21 mouse cellular contexts compared by ENCODE assay signal in genomic region chr11:103998737-103999136, GRCm38 (mm10). TPM values are rescaled to one million over a fixed set of nuclear protein-coding genes. Genes with fewer than 3 reads are reported as not detected.
DNase-seq lines count a peak whose midpoint lies in the region; TF ChIP-seq lines count a peak whose summit lies in the region.
"Had no signal": no experiment of that assay in that cellular context is flagged by ENCODE, and none has a peak within 500 bp of the region (broad histone marks: within the 10 kb centered on the region; RNA-seq: fewer than 3 reads in every experiment).

No protein-coding gene starts in this region.

- no peak for TF ChIP-seq CTCF in left cerebral cortex, adult 2 months (IDR thresholded peaks at IDR 0.05)

- no peak overlapping the region for H3K4me3 ChIP-seq in left cerebral cortex, adult 2 months
- H3K4me3 ChIP-seq: embryonic facial prominence, embryonic 10.5 days; embryonic facial prominence, embryonic 15.5 days; forebrain, embryonic 13.5 days; heart, embryonic 15.5 days; liver, embryonic 13.5 days; midbrain, embryonic 13.5 days; neural tube, embryonic 13.5 days; stomach, embryonic 15.5 days had no signal

- no peak overlapping the region for H3K27ac ChIP-seq in left cerebral cortex, adult 2 months
- H3K27ac ChIP-seq: embryonic facial prominence, embryonic 10.5 days; embryonic facial prominence, embryonic 15.5 days; forebrain, embryonic 13.5 days; heart, embryonic 15.5 days; liver, embryonic 13.5 days; macrophage; midbrain, embryonic 13.5 days; neural tube, embryonic 13.5 days; stomach, embryonic 15.5 days had no signal

- intact Hi-C loops in left cerebral cortex, postnatal 4 days (cut with DNase I): no loop called here
- intact Hi-C loops in left cerebral cortex, adult 2 months (cut with DNase I): loop anchor here (5.0 kb wide), 1 partner anchor 79 kb away; no protein-coding TSS in a partner anchor

- DNase-seq in left cerebral cortex, postnatal 4 days: peak; percentile 17
- DNase-seq in left cerebral cortex, adult 2 months (ENCODE audit: extremely low spot score in 1 of 2, low spot score in 2 of 2): no peak
- DNase-seq in cerebellum, adult 18-20 months: peak; percentile 51 to 64
- DNase-seq in cerebellum, postnatal 10 days: peak; percentile 50 to 61
- no peak for DNase-seq in layer of hippocampus, adult 9-11 months
- DNase-seq in urinary bladder, postnatal 4 days (ENCODE audit: low spot score in 2 of 2): no peak
- no peak for DNase-seq in kidney, adult 18-20 months
- DNase-seq: adrenal gland, postnatal 14 days; gastrocnemius, postnatal 14 days; kidney, postnatal 14 days; liver, embryonic 13.5 days; lung, adult 18-20 months; right cerebral cortex, postnatal 25 days had no signal

RNA-seq across cellular contexts. Expression of gene Arf2, which starts 32.2 kb away (rescaled TPM):
- 100 to 1,000 TPM; 138 to 141 TPM for total RNA-seq in left cerebral cortex, postnatal 4 days (2021)
- 10 to 100 TPM; 49.5 to 51.4 TPM for total RNA-seq in left cerebral cortex, adult 2 months (2021)

RNA-seq across cellular contexts. Expression of gene Nsf, which starts 44.9 kb away (rescaled TPM):
- total RNA-seq in left cerebral cortex, postnatal 4 days (2021): 100 to 1,000 TPM; 241 to 292 TPM
- 100 to 1,000 TPM; 858 to 979 TPM for total RNA-seq in left cerebral cortex, adult 2 months (2021)

Comparison
In these comparisons a context has a peak if more than half of its experiments do, and no peak if none do; other contexts are left out.
1. DNase-seq: peak in left cerebral cortex, postnatal 4 days (single experiment), cerebellum, adult 18-20 months (2 of 2) and cerebellum, postnatal 10 days (2 of 2); none in left cerebral cortex, adult 2 months (0 of 2), layer of hippocampus, adult 9-11 months (single experiment), urinary bladder, postnatal 4 days (0 of 2) and kidney, adult 18-20 months (single experiment).